Mouse (Mus musculus) neural tube, embryonic 11.5 days (tissue): ENCODE measurements around the gene Tas2r139. TPM values are rescaled to one million over a fixed set of nuclear protein-coding genes. Genes with fewer than 3 reads are reported as not detected.
"Not testable (repeated sequence)": the region's sequence is repeated elsewhere in the genome, so short reads cannot be mapped to it uniquely, and the experiment has no call there.

Source experiments
- ATAC-seq: fragments of 200-750 bp; cut with Nextera tagmentation; 2 replicates; pipeline ENCODE4 v1.8.0; 2017; ENCODE audit warnings: moderate number of reproducible peaks, mild to moderate bottlenecking, moderate TSS enrichment, moderate library complexity; ENCODE audit not compliant: insufficient read depth, low FRiP score, low TSS enrichment
- DNase-seq: peaks from one replicate; pipeline ENCODE4 v3.0.0-alpha.2; 2015; ENCODE audit warnings: low spot score
- H3K27ac ChIP-seq: fragments of 300-500 bp; sonication (generic); 2 replicates; pipeline ENCODE4 v1.5.1; 2014; ENCODE audit warnings: low read depth, mild to moderate bottlenecking, low read length
- H3K27me3 ChIP-seq: fragments of 300-500 bp; sonication (generic); 2 replicates; pipeline ENCODE4 v1.6.1; 2014; ENCODE audit warnings: mild to moderate bottlenecking, low read length, mixed read lengths; ENCODE audit not compliant: control insufficient read depth, insufficient read depth
- H3K36me3 ChIP-seq: fragments of 300-500 bp; sonication (generic); 2 replicates; pipeline ENCODE4 v1.6.1; 2014; ENCODE audit warnings: mild to moderate bottlenecking, low read length, moderate library complexity, mixed read lengths; ENCODE audit not compliant: control insufficient read depth, insufficient read depth
- H3K4me1 ChIP-seq: fragments of 300-500 bp; sonication (generic); 2 replicates; pipeline ENCODE4 v1.6.1; 2014; ENCODE audit warnings: low read length, mixed read lengths; ENCODE audit not compliant: control insufficient read depth, insufficient read depth
- H3K4me2 ChIP-seq: fragments of 300-500 bp; sonication (generic); 2 replicates; pipeline ENCODE4 v1.6.1; 2014; ENCODE audit warnings: low read depth, mild to moderate bottlenecking, moderate library complexity
- H3K4me3 ChIP-seq: fragments of 300-500 bp; sonication (generic); 2 replicates; pipeline ENCODE4 v1.5.1; 2014; ENCODE audit warnings: low read depth, low read length
- H3K9ac ChIP-seq: fragments of 300-500 bp; sonication (generic); 2 replicates; pipeline ENCODE4 v1.6.1; 2014; ENCODE audit warnings: mild to moderate bottlenecking, low read length
- H3K9me3 ChIP-seq: fragments of 300-500 bp; sonication (generic); 2 replicates; pipeline ENCODE4 v1.6.1; 2016; ENCODE audit warnings: low read length; ENCODE audit not compliant: control insufficient read depth
- WGBS: fragments of 180-500 bp; shearing (Covaris S2); extraction: QIAGEN DNeasy Blood & Tissue Kit; methylation state at CpG from one replicate; pipeline ENCODE4 v1.1.7; 2014; 5-methylcytosine and 5-hydroxymethylcytosine counted together
- polyA plus RNA-seq: library from polyadenylated mRNA; unstranded; fragments of >200 nt; fragmentation: Nextera tagmentation; extraction: Ambion mirVana; gene quantifications from 2 replicates; pipeline ENCODE4 v1.2.1, GENCODE M21; 2014

The Tas2r139 gene
- not detected in 2 replicates for polyA plus RNA-seq

- Histone ChIP-seq H3K9ac (no peak within 1 kb of the TSS), H3K4me1 (no peaks in the 10 kb centered on the region), H3K9me3 (no peaks in the 10 kb centered on the region), H3K4me3 (no peak within 1 kb of the TSS), H3K4me2 (no peak within 1 kb of the TSS), H3K27ac (no peak within 1 kb of the TSS), H3K27me3 (no peaks in the 10 kb centered on the region), H3K36me3 (no peaks in the 10 kb centered on the region)
- 80% methylated on average over 3 of the region's 3 CpGs for WGBS
- ATAC-seq (no peak), DNase-seq (no peak)
Measured at GRCm38 (mm10) chr6:42140636-42141035, at the start of gene Tas2r139. Gene Tas2r139, plus strand, starts transcription at chr6:42140936.

DNA sequence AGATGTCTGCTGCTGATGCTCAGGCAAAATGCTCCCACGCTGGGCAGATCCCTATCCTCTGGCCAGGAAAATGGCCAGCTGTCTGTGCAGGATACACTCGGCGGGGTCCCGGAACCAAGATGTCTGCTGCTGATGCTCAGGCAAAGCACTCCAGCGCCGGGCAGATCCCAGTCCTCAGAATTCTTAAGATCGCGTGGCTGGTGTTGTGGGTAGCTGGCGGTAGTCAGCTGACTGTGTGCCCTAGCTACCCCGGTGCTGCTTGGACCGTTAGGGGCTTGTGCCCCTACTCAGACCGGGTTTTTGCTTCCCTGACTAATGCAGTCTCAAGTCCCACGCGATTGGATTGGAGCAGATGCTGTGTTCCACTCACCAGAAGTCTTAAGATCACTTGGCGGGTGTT is 10.4 kb downstream of the Tas2r139 start:
- WGBS, result 77% methylated on average over 15 of the region's 15 CpGs
- not testable (repeated sequence) for H3K36me3 ChIP-seq, H3K9ac ChIP-seq, ATAC-seq, H3K27ac ChIP-seq, H3K9me3 ChIP-seq, H3K27me3 ChIP-seq, H3K4me3 ChIP-seq, H3K4me1 ChIP-seq, H3K4me2 ChIP-seq, DNase-seq

GRCm38 (mm10) chr6:42182462-42182861 is 41.7 kb downstream of the Tas2r139 start:
- H3K9me3 ChIP-seq, result no peaks in the 10 kb centered on the region
- no peak overlapping the region for H3K27ac ChIP-seq
- H3K27me3 ChIP-seq, result no peaks in the 10 kb centered on the region
- DNase-seq (no peak), ATAC-seq (no peak)
- no peak overlapping the region for H3K4me2 ChIP-seq
- no peaks in the 10 kb centered on the region for H3K36me3 ChIP-seq
- H3K9ac ChIP-seq, result no peak overlapping the region
- WGBS, result 86% methylated on average over 1 of the region's 1 CpGs
- no peak overlapping the region for H3K4me3 ChIP-seq
- no peaks in the 10 kb centered on the region for H3K4me1 ChIP-seq

GRCm38 (mm10) chr6:42186230-42186629 is 45.5 kb downstream of the Tas2r139 start:
- Histone ChIP-seq H3K4me1 (no peaks in the 10 kb centered on the region), H3K4me3 (no peak overlapping the region), H3K36me3 (no peaks in the 10 kb centered on the region), H3K27me3 (no peaks in the 10 kb centered on the region), H3K4me2 (no peak overlapping the region), H3K9me3 (no peaks in the 10 kb centered on the region), H3K9ac (no peak overlapping the region), H3K27ac (no peak overlapping the region)
- no peak for ATAC-seq
- DNase-seq, result no peak
- WGBS, result 58% methylated on average over 3 of the region's 3 CpGs

Other genes with a start within 250 kb of the Tas2r139 start
- gene Sval1, start 189.3 kb upstream of the Tas2r139 start, polyA plus RNA-seq, result not detected in 2 replicates
- gene Sval3, start 172.8 kb upstream of the Tas2r139 start, polyA plus RNA-seq, result not detected in 2 replicates
- gene Sva, start 102.5 kb upstream of the Tas2r139 start, polyA plus RNA-seq, result not detected in 2 replicates
- not detected in 2 replicates for gene Tas2r144, start 74.4 kb downstream of the Tas2r139 start, polyA plus RNA-seq
- 21.0 and 21.2 TPM in 2 replicates for gene Gstk1, start 105.0 kb downstream of the Tas2r139 start, polyA plus RNA-seq
- gene Tmem139, start 121.0 kb downstream of the Tas2r139 start, polyA plus RNA-seq, result 0.27 and 0.35 TPM in 2 replicates
- 69.2 and 72.0 TPM in 2 replicates for gene Casp2, start 124.0 kb downstream of the Tas2r139 start, polyA plus RNA-seq
- gene Clcn1, start 145.7 kb downstream of the Tas2r139 start, polyA plus RNA-seq, result 0.92 and 1.7 TPM in 2 replicates
- gene Fam131b, start 183.7 kb downstream of the Tas2r139 start, polyA plus RNA-seq, result 2.7 and 3.4 TPM in 2 replicates
- gene Zyx, start 208.7 kb downstream of the Tas2r139 start, polyA plus RNA-seq, result 86.3 and 87.0 TPM in 2 replicates
- 0.82 and 1.1 TPM in 2 replicates for gene Epha1, start 232.3 kb downstream of the Tas2r139 start, polyA plus RNA-seq